Mouse (Mus musculus): ENCODE measurements around the gene Ccl26. TPM values are rescaled to one million over a fixed set of nuclear protein-coding genes. Genes with fewer than 3 reads are reported as not detected.

Gene Ccl26
- polyA plus RNA-seq, 1 experiment from 2014 or later = not detected

DNA sequence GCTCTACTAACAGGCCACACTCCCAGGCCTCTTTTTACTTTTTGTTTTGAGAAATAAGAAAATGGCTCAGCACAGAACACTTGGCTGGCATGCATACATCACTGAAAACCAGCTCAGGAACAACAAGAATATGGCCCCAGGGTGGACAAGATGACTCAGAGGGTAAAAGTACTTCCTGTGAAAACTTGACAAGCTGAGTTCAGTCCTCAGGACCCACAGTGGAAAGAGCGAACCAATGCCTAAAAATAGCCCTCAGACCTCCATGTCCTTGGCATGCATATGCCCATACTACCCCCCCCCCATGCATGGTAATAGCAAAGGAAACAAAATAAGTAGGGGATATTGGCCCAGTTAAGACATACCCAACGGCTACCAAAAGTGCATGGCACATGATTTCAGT, 33.4 kb downstream of the Ccl26 start:
- H3K9ac ChIP-seq (ENCODE audit: low read depth, low read length) = no peak overlapping the region
- 57% methylated on average over 2 of the region's 2 CpGs for WGBS (ENCODE audit: insufficient replicate concordance)
- no peaks in the 10 kb centered on the region for H3K27me3 ChIP-seq (ENCODE audit: control insufficient read depth, insufficient read depth, low read depth, low read length)
- H3K4me2 ChIP-seq (ENCODE audit: low read depth, low read length) = no peak overlapping the region
- no peak overlapping the region for H3K4me3 ChIP-seq (ENCODE audit: low read depth, low read length)
- H3K27ac ChIP-seq (ENCODE audit: low read length) = no peak overlapping the region
- no peak for ATAC-seq (ENCODE audit: low read depth)
- H3K9me3 ChIP-seq (replicated peaks; ENCODE audit: control insufficient read depth, low read length) = no peaks in the 10 kb centered on the region
- no peaks in the 10 kb centered on the region for H3K4me1 ChIP-seq (ENCODE audit: control insufficient read depth, low read depth, low read length)
- no peaks in the 10 kb centered on the region for H3K36me3 ChIP-seq (ENCODE audit: control insufficient read depth, insufficient read depth)

DNA sequence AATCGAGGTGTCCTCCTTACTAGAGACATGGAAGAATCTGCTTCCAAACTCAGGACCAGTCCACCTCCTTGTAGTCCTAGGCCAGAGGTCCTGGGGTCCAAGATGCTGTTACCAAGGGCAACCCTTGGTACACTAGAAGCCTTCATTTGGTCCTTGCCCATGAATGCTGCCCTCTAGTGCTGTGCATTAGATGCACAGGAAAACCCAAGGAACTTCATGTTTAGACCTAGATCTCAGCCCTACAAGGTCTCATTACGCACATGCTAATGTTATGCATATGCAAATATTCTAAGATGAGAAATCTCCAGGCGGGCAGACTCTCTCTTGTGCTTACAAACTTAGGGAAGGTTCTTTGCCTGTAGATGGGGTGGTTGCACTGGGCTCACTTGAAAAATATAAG, 34.1 kb downstream of the Ccl26 start:
- Histone ChIP-seq H3K27ac (ENCODE audit: low read length) (no peak overlapping the region), H3K9me3 (replicated peaks; ENCODE audit: control insufficient read depth, low read length) (no peaks in the 10 kb centered on the region), H3K36me3 (ENCODE audit: control insufficient read depth, insufficient read depth) (no peaks in the 10 kb centered on the region), H3K27me3 (ENCODE audit: control insufficient read depth, insufficient read depth, low read depth, low read length) (no peaks in the 10 kb centered on the region), H3K4me1 (ENCODE audit: control insufficient read depth, low read depth, low read length) (no peaks in the 10 kb centered on the region), H3K9ac (ENCODE audit: low read depth, low read length) (no peak overlapping the region), H3K4me2 (ENCODE audit: low read depth, low read length) (no peak overlapping the region), H3K4me3 (ENCODE audit: low read depth, low read length) (no peak overlapping the region)
- no peak for ATAC-seq (ENCODE audit: low read depth)
- WGBS (ENCODE audit: insufficient replicate concordance) = 48% methylated on average over 3 of the region's 3 CpGs

DNA sequence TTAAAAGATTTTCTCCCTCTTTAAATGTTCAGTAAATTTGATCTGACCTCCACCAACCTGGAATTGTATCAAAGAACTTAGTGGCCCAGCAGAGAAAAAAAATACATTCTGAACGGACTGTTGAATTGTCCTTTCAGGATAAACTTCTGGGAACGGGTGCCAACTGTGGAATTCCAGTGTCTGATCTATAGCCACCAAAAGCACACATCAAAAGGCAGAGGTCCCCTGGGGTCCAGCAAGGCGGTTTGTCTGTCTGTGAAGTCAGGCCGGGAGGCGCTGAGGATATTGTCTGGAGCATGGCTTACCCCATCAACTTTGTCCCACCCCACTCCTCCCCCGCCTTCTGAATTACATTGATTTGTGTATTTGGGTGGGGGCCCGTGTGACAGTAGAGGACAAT, 35.4 kb downstream of the Ccl26 start:
- no peaks in the 10 kb centered on the region for H3K27me3 ChIP-seq (ENCODE audit: control insufficient read depth, insufficient read depth, low read depth, low read length)
- H3K9ac ChIP-seq (ENCODE audit: low read depth, low read length) = no peak overlapping the region
- H3K4me2 ChIP-seq (ENCODE audit: low read depth, low read length) = no peak overlapping the region
- no peaks in the 10 kb centered on the region for H3K9me3 ChIP-seq (replicated peaks; ENCODE audit: control insufficient read depth, low read length)
- no peak for ATAC-seq (ENCODE audit: low read depth)
- H3K4me3 ChIP-seq (ENCODE audit: low read depth, low read length) = no peak overlapping the region
- H3K27ac ChIP-seq (ENCODE audit: low read length) = no peak overlapping the region
- no peaks in the 10 kb centered on the region for H3K36me3 ChIP-seq (ENCODE audit: control insufficient read depth, insufficient read depth)
- H3K4me1 ChIP-seq (ENCODE audit: control insufficient read depth, low read depth, low read length) = no peaks in the 10 kb centered on the region
- WGBS (ENCODE audit: insufficient replicate concordance) = 59% methylated on average over 7 of the region's 7 CpGs

DNA sequence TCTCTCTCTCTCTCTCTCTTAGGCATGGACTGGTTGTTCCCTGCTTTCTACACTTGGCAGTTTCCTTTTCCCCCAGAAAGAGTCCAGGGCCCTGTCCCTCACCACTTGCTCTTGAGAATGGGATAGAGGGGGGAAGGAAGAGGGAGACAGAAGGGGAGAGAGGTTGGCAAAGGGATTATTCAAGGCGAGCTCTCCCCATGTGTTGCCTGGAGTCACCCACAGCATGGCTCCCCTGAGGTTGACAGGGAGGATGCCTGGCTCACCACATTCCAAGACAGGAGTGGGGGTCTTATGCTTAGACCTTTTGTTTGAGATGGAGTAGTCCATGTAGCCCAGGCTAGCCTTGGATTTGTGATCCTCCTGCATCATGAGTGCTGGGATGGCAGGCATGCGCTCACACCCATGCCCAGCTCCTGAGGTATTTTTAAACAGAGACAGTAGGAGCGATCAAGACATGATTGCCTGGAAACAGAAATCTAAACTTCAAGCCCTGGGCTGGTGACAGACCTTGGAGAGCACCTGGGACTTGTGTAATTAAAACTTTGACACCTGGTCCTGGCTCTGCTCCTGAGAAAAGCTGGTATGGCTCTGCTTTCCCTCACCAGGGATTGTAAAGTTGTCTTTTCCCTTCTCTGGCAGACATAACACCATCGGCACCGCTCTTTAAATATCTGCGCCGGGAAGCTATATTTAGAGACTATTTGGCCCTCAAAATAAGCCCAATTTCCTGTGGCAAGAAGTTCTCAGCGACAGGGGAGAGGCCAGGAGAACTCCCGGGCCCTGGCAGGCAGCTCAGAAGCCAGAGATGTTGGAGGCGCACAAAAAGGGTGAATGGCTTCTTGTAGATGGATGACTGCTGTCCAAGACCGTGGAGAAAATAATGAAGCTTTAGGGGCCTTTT, 38.5 kb downstream of the Ccl26 start:
- no peak overlapping the region for H3K27ac ChIP-seq (ENCODE audit: low read length)
- ATAC-seq (ENCODE audit: low read depth) = no peak

DNA sequence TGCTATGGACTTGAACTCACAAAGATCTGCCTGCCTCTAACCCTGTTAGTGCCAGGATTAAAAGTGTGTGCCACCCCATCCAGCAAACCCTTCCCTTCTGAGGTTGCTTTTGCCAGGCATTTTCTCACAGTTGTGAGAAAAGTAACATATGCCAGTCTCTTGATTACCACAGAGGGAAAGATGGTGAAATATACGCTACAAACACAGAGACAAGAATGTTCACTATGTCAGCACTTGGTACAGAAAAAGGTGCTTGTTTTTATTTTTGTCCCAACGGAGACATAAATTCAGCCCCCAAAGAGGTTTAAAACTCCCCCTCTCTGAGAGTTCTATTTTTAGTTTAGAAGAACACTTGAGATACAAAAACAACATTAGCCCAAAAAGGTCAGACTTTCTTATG, 39.3 kb downstream of the Ccl26 start:
- H3K9me3 ChIP-seq (replicated peaks; ENCODE audit: control insufficient read depth, low read length) = no peaks in the 10 kb centered on the region
- H3K27ac ChIP-seq (ENCODE audit: low read length) = no peak overlapping the region
- no peak overlapping the region for H3K4me2 ChIP-seq (ENCODE audit: low read depth, low read length)
- H3K9ac ChIP-seq (ENCODE audit: low read depth, low read length) = no peak overlapping the region
- no peak for ATAC-seq (ENCODE audit: low read depth)
- H3K4me3 ChIP-seq (ENCODE audit: low read depth, low read length) = no peak overlapping the region
- H3K36me3 ChIP-seq (ENCODE audit: control insufficient read depth, insufficient read depth) = no peaks in the 10 kb centered on the region
- H3K27me3 ChIP-seq (ENCODE audit: control insufficient read depth, insufficient read depth, low read depth, low read length) = no peaks in the 10 kb centered on the region
- H3K4me1 ChIP-seq (ENCODE audit: control insufficient read depth, low read depth, low read length) = no peaks in the 10 kb centered on the region
- WGBS (ENCODE audit: insufficient replicate concordance) = 52% methylated on average over 2 of the region's 2 CpGs

More for the DNA sequence above, 38.5 kb downstream of the Ccl26 start:
- H3K9me3 ChIP-seq (replicated peaks; ENCODE audit: control insufficient read depth, low read length) = no peaks in the 10 kb centered on the region
- no peaks in the 10 kb centered on the region for H3K27me3 ChIP-seq (ENCODE audit: control insufficient read depth, insufficient read depth, low read depth, low read length)
- 28% methylated on average over 11 of the region's 11 CpGs for WGBS (ENCODE audit: insufficient replicate concordance)
- no peak overlapping the region for H3K9ac ChIP-seq (ENCODE audit: low read depth, low read length)
- no peak overlapping the region for H3K4me3 ChIP-seq (ENCODE audit: low read depth, low read length)
- H3K4me1 ChIP-seq (ENCODE audit: control insufficient read depth, low read depth, low read length) = no peaks in the 10 kb centered on the region
- no peaks in the 10 kb centered on the region for H3K36me3 ChIP-seq (ENCODE audit: control insufficient read depth, insufficient read depth)
- no peak overlapping the region for H3K4me2 ChIP-seq (ENCODE audit: low read depth, low read length)

DNA sequence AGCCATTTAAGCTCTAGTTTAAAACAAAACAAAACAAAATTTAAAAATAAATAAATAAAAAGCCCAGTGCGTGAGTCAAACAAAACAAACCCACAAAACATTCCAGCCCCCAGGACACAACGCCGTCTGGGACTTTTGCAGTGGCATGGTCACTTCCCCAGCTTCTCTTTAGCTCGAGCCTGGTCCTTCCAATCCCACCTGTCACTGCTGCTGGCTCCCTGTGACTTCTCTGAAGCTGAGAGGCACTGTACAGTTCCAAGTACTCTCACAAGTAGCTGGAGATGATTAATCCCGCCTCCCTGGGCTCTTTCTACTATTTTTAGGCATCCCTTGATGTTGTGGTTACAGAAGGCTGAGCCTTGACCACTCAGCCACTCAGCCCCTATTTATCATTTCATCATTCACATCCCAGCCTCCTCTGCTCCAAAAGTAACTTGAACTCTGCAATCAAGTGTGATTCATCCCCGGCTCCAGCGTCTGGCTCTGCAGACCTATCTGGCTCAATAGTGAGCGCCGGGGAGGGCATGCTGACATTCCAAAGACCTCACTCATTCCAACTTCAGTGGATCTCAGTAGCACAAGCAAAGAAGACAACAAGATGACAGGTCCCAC, 41.2 kb downstream of the Ccl26 start:
- no peak overlapping the region for H3K4me3 ChIP-seq (ENCODE audit: low read depth, low read length)
- H3K27me3 ChIP-seq (ENCODE audit: control insufficient read depth, insufficient read depth, low read depth, low read length) = no peaks in the 10 kb centered on the region
- no peak for ATAC-seq (ENCODE audit: low read depth)
- H3K27ac ChIP-seq (ENCODE audit: low read length) = no peak overlapping the region
- H3K36me3 ChIP-seq (ENCODE audit: control insufficient read depth, insufficient read depth) = no peaks in the 10 kb centered on the region
- 70% methylated on average over 9 of the region's 9 CpGs for WGBS (ENCODE audit: insufficient replicate concordance)
- H3K4me2 ChIP-seq (ENCODE audit: low read depth, low read length) = no peak overlapping the region
- H3K4me1 ChIP-seq (ENCODE audit: control insufficient read depth, low read depth, low read length) = no peaks in the 10 kb centered on the region
- no peak overlapping the region for H3K9ac ChIP-seq (ENCODE audit: low read depth, low read length)
- no peaks in the 10 kb centered on the region for H3K9me3 ChIP-seq (replicated peaks; ENCODE audit: control insufficient read depth, low read length)

DNA sequence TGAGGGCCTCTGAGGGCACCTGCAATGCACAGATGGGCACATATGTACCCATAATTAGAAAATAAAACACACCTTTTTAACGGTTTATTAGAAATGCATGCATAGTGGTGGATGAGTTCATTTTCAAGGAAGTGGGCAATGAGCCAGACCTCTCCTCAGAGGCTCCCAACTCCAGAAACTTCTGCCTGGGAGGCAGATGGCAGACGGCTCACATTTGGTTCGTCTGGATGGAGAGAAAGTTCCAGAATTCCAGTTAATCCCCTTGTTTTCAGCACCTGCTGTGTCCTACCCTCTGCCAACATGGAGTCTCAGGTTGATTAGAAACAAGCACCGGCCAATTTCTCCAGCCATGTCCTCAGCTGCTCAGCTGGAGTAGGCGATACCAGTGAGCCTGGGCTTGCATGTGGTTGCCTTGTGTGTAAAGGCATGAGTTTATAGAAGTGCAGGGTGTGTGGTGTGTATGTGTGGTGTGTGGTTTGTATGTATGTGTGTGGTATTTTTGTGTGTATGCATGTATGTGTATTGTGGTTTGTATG, 46.0 kb downstream of the Ccl26 start:
- no peak for ATAC-seq (ENCODE audit: low read depth)
- WGBS (ENCODE audit: insufficient replicate concordance) = 70% methylated on average over 5 of the region's 5 CpGs
- no peak overlapping the region for H3K27ac ChIP-seq (ENCODE audit: low read length)
- no peaks in the 10 kb centered on the region for H3K27me3 ChIP-seq (ENCODE audit: control insufficient read depth, insufficient read depth, low read depth, low read length)
- H3K9ac ChIP-seq (ENCODE audit: low read depth, low read length) = no peak overlapping the region
- H3K4me3 ChIP-seq (ENCODE audit: low read depth, low read length) = no peak overlapping the region
- no peaks in the 10 kb centered on the region for H3K4me1 ChIP-seq (ENCODE audit: control insufficient read depth, low read depth, low read length)
- no peaks in the 10 kb centered on the region for H3K36me3 ChIP-seq (ENCODE audit: control insufficient read depth, insufficient read depth)
- H3K4me2 ChIP-seq (ENCODE audit: low read depth, low read length) = no peak overlapping the region
- no peaks in the 10 kb centered on the region for H3K9me3 ChIP-seq (replicated peaks; ENCODE audit: control insufficient read depth, low read length)

DNA sequence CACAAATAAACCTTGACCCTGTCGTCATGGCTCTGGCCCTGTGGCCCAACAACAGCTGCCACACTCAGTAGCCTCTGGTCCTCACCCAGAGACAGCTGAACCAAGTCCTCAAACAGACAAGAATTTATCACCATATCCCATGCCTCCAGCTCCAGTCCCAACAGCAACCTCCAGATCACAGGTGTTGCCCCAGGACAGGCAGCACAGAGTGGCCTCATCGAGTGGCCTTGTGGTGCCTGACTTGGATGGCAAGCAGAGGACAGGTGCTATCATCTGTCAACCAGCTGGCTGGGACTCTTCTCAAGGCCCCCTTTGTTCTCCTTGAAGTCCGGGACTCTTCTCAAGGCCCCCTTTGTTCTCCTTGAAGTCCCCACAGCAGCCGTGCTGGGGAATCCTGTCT, 50.2 kb downstream of the Ccl26 start:
- H3K4me3 ChIP-seq (ENCODE audit: low read depth, low read length) = no peak overlapping the region
- no peak for ATAC-seq (ENCODE audit: low read depth)
- WGBS (ENCODE audit: insufficient replicate concordance) = 51% methylated on average over 4 of the region's 4 CpGs

DNA sequence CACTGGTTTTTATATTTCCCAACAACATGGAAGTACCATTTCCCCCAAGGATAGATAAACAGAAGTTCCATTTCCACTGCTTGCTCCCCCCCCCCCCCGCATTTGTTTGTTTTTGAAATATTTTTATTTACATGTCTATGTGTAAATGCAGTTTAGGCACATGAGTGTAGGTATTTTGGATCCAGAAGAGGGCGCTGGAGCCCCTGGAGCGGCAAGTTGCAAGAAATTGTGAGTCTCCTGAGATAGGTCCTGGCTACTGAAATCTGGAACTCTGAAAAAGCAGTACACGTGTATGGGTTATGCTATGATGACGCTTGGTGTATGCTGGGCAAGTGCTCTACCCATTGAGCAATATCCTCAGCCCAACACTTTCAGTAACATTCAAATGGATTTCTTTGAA, 52.3 kb downstream of the Ccl26 start:
- Histone ChIP-seq H3K4me1 (ENCODE audit: control insufficient read depth, low read depth, low read length) (no peaks in the 10 kb centered on the region), H3K27me3 (ENCODE audit: control insufficient read depth, insufficient read depth, low read depth, low read length) (no peaks in the 10 kb centered on the region), H3K27ac (ENCODE audit: low read length) (no peak overlapping the region), H3K4me2 (ENCODE audit: low read depth, low read length) (no peak overlapping the region), H3K36me3 (ENCODE audit: control insufficient read depth, insufficient read depth) (no peaks in the 10 kb centered on the region), H3K9ac (ENCODE audit: low read depth, low read length) (no peak overlapping the region), H3K4me3 (ENCODE audit: low read depth, low read length) (no peak overlapping the region), H3K9me3 (replicated peaks; ENCODE audit: control insufficient read depth, low read length) (no peaks in the 10 kb centered on the region)
- WGBS (ENCODE audit: insufficient replicate concordance) = 44% methylated on average over 5 of the region's 5 CpGs
- ATAC-seq (ENCODE audit: low read depth) = no peak

More for the DNA sequence above, 50.2 kb downstream of the Ccl26 start:
- H3K27me3 ChIP-seq (ENCODE audit: control insufficient read depth, insufficient read depth, low read depth, low read length) = no peaks in the 10 kb centered on the region
- H3K4me2 ChIP-seq (ENCODE audit: low read depth, low read length) = no peak overlapping the region
- no peaks in the 10 kb centered on the region for H3K36me3 ChIP-seq (ENCODE audit: control insufficient read depth, insufficient read depth)
- H3K9me3 ChIP-seq (replicated peaks; ENCODE audit: control insufficient read depth, low read length) = no peaks in the 10 kb centered on the region
- no peak overlapping the region for H3K27ac ChIP-seq (ENCODE audit: low read length)
- H3K9ac ChIP-seq (ENCODE audit: low read depth, low read length) = no peak overlapping the region
- no peaks in the 10 kb centered on the region for H3K4me1 ChIP-seq (ENCODE audit: control insufficient read depth, low read depth, low read length)

All from liver, embryonic 16.5 days (tissue).